Mouse (Mus musculus): ENCODE measurements around the gene Gadd45gip1. TPM values are rescaled to one million over a fixed set of nuclear protein-coding genes. Genes with fewer than 3 reads are reported as not detected.
"Not testable (repeated sequence)": the region's sequence is repeated elsewhere in the genome, so short reads cannot be mapped to it uniquely, and the experiment has no call there.

The Gadd45gip1 gene
- total RNA-seq, 2 experiments from 2014 or later = 4.4 to 7.4 TPM

GRCm38 (mm10) chr8:84822723-84823122 is 8.6 kb upstream of the Gadd45gip1 start, which contains the start of gene Dand5:
Dand5 (minus strand) TSS chr8:84822823.
- ATAC-seq (replicated peaks; ENCODE audit: low FRiP score, poor library complexity, severe bottlenecking) = no peak

GRCm38 (mm10) chr8:84823653-84824052 is 7.7 kb upstream of the Gadd45gip1 start:
- ATAC-seq (replicated peaks; ENCODE audit: low FRiP score, poor library complexity, severe bottlenecking) = peak; percentile 96

- ATAC-seq (replicated peaks; ENCODE audit: low FRiP score, poor library complexity, severe bottlenecking) = no peak
These were observed 5.7 kb upstream of the Gadd45gip1 start for GRCm38 (mm10) chr8:84825636-84826035.

GRCm38 (mm10) chr8:84826518-84826917 is 4.8 kb upstream of the Gadd45gip1 start:
- not testable (repeated sequence) for ATAC-seq (replicated peaks; ENCODE audit: low FRiP score, poor library complexity, severe bottlenecking)

DNA sequence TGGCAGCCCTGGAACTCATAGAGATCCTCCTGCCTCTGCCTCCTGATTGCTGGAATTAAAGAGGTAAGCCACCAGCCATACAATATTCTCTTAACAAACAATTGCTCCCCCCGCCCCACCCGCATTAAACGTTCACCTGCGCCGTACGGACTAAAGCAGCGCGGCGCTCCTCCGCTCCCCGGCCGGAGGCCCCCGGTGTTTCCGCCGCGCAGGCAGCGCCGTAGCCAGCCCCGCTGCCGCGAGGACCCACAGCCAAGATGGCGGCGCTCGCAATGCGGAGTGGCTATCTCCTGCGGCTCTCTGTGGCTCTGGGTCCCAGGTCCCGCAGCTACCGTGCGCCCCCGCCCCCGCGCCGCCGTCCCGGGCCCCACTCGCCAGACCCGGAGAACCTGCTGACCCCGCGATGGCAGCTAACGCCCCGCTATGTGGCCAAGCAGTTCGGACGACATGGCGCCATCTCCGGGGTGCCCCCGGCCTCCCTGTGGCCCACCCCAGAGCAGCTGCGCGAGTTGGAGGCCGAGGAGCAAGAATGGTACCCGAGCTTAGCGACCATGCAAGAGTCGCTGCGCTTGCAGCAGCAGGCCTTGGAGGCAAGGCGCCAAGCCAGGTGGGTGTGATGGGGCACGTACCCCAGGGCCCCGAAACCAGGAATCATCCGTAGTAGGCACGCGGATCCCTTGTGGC is 854 bp downstream of the Gadd45gip1 start:
- ATAC-seq (replicated peaks; ENCODE audit: low FRiP score, poor library complexity, severe bottlenecking) = peak; percentile 72

DNA sequence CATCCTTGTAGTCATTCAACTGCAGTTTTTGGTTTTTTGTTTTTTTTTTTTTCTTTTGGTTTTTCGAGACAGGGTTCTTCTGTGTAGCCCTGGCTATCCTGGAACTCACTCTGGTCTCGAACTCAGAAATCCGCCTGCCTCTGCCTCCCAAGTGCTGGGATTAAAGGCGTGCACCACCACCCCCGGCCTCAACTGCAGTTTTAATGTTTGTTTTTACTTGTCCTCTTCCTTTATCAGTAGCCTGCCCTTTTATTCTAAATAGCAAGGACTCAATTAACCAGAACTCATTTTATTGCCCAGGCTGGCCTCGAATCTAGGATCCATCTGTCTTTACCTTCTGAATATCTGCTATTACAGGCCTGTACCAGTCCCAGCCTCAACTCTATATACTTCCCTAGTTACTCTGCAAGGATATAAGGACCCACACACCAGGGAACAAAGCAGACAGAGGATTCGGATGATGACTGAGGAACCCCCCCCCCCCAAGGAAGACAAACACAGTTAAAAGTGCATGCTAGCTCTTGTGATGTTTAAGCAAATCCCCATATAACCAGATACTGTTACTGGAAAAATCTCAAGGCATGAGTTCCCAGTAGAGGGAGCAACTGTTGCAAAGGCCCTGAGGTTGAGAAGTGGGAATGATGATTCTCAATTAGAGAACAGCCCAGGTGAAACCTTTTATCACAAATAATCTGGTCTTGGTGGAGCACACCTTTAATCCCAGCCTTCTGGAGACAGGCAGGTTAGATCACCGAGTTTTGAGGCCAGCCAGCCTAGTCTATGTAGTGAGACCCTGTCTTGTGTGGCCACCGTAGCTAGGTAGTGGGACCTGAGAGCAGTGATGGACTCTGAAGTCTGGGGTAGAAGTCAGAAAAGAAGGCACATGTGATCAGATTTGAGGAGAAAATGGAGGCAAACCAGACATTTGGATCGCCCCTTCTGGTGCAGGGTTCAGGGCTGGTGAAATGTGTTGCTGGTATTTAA is 1.7 kb downstream of the Gadd45gip1 start:
- peak; percentile 15; the same call in 1 of the 2 replicates for ATAC-seq (replicated peaks; ENCODE audit: low FRiP score, poor library complexity, severe bottlenecking)

GRCm38 (mm10) chr8:84834002-84834865 is 2.9 kb downstream of the Gadd45gip1 start:
- no peak for ATAC-seq (replicated peaks; ENCODE audit: low FRiP score, poor library complexity, severe bottlenecking)

DNA sequence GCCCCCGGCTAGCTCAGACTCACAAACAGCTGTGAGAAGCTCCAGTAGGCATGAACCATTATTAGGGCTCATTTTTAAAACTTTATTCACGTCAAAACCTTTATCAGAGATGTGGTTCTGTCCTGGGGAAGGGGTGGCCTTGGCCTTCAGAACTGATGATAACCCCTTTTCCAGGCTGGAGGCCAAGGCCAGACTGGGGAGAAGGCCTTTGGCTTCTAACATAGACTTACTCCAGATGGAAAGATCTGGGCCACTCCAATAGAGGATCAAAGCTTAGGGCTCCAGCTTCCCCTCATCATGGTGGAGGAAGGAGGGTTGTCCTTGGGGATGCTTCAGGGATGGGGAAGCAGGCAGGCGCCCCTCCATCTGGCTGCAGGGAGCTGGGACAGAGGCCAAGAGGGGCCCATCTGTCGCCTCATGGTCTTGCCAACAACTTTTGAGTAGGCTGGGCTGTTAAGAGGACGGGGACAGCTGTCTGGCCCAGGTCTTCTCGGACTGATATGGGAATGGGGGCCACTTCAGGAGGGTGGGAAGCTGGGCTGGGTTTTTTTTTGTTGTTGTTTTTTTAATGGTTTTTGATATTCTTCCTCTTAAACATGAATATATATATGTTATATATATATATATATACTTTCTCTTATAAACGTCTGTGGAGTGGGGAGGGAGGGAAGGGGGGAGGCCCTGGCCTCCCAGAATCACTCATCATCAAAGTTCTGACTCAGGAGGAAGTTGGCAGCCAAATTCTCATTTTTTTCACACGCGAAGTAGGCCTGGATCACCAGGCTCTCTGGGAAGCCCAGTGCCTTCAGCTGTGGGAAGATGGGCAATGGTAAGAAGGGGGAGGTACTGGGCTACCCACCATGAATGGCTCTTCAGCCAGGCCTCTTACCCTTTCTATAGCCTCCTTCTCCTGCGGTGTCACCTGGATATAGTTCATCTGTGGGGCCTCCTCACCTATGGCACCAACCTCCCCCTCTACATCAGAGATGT is 3.8 kb downstream of the Gadd45gip1 start:
- no peak for ATAC-seq (replicated peaks; ENCODE audit: low FRiP score, poor library complexity, severe bottlenecking)

DNA sequence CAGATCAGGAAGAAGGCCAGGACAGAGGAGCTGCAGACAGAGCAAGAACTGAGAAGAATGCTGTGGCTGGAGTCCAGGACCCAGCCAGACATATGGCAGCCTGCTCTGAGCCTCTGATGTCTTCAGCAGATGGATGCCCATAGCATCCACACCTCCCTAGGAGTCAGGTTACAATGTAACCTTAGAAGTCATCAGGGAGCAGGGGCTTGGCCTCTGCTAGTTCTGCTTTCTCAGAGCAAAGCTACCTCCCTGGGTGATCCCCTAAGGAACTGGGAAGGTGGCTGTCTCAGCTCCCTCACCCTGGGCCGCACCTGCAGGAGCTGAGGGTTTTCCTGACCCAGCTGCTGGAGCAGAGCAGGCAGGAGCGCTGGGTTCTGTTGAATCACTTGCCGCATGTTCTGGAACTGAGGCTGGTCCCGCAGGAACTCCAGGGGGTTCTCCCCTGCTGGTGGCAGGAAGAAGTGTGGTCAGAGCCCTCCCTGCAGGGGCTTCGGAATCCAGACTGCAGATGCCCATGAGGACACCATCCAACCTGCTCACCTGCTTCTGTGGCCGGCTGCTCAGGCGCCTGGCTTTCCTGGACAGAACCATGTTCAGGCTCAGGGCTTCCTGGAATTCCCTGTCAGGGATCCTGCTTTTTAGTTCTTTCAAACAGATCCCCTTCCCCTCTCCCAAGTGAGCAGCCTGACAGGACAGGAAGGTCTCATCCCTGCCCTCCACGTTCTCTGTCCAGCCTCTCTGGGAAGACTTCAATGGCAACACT is 6.0 kb downstream of the Gadd45gip1 start:
- no peak for ATAC-seq (replicated peaks; ENCODE audit: low FRiP score, poor library complexity, severe bottlenecking)

GRCm38 (mm10) chr8:84837912-84838470 is 6.7 kb downstream of the Gadd45gip1 start:
- ATAC-seq (replicated peaks; ENCODE audit: low FRiP score, poor library complexity, severe bottlenecking) = peak; percentile 11

GRCm38 (mm10) chr8:84838513-84838912 is 7.2 kb downstream of the Gadd45gip1 start:
- peak; percentile 74 for ATAC-seq (replicated peaks; ENCODE audit: low FRiP score, poor library complexity, severe bottlenecking)

- no peak for ATAC-seq (replicated peaks; ENCODE audit: low FRiP score, poor library complexity, severe bottlenecking)
These were observed 8.1 kb downstream of the Gadd45gip1 start for GRCm38 (mm10) chr8:84839411-84839810.

GRCm38 (mm10) chr8:84839875-84840247 is 8.5 kb downstream of the Gadd45gip1 start:
- ATAC-seq (replicated peaks; ENCODE audit: low FRiP score, poor library complexity, severe bottlenecking) = no peak

GRCm38 (mm10) chr8:84840248-84840999 is 9.1 kb downstream of the Gadd45gip1 start, which contains the start of gene Rad23a:
Rad23a (minus strand) TSS chr8:84840665.
- ATAC-seq (replicated peaks; ENCODE audit: low FRiP score, poor library complexity, severe bottlenecking) = peak; percentile 73

GRCm38 (mm10) chr8:84841514-84841913 is 10.2 kb downstream of the Gadd45gip1 start:
- no peak for ATAC-seq (replicated peaks; ENCODE audit: low FRiP score, poor library complexity, severe bottlenecking)

GRCm38 (mm10) chr8:84844397-84845070 is 13.2 kb downstream of the Gadd45gip1 start:
- ATAC-seq (replicated peaks; ENCODE audit: low FRiP score, poor library complexity, severe bottlenecking) = no peak

All from erythroblast, adult 5-6 weeks (primary cell).